Comparison of ENCODE assay signal across 14 mouse cellular contexts in genomic region chr11:87579713-87580112, GRCm38 (mm10). TPM values are rescaled to one million over a fixed set of nuclear protein-coding genes. Genes with fewer than 3 reads are reported as not detected.
DNase-seq lines count a peak whose midpoint lies in the region; ATAC-seq and TF ChIP-seq lines count a peak whose summit lies in the region.
"Had no signal": no experiment of that assay in that cellular context is flagged by ENCODE, and none has a peak within 500 bp of the region (broad histone marks: within the 10 kb centered on the region; RNA-seq: fewer than 3 reads in every experiment).

No protein-coding gene starts in this region.

- no peaks in the 10 kb centered on the region for H3K27me3 ChIP-seq in heart, adult 2 months (ENCODE audit: control insufficient read depth, insufficient read depth, low read length)
- no peaks in the 10 kb centered on the region; the same call in 1 of the 2 replicates for H3K27me3 ChIP-seq in liver, embryonic 13.5 days
- H3K27me3 ChIP-seq in midbrain, embryonic 15.5 days (replicated peaks): no peaks in the 10 kb centered on the region
- H3K27me3 ChIP-seq in forebrain, embryonic 13.5 days: peaks cover 11% of the 10 kb centered on the region; the same call in 1 of the 2 replicates
- H3K27me3 ChIP-seq: Patski had no signal

- peak overlapping the region; percentile 96 for H3K4me3 ChIP-seq in heart, adult 2 months
- H3K4me3 ChIP-seq in layer of hippocampus, adult 2 months: peak overlapping the region; percentile 91
- no peak overlapping the region for H3K4me3 ChIP-seq in liver, embryonic 13.5 days (replicated peaks)
- H3K4me3 ChIP-seq in midbrain, embryonic 15.5 days: no peak overlapping the region
- no peak overlapping the region for H3K4me3 ChIP-seq in forebrain, embryonic 13.5 days

- intact Hi-C loops in heart, adult 2 months (cut with DNase I): loop anchor here (5.0 kb wide), 1 partner anchor 57 kb away; no protein-coding TSS in a partner anchor
- intact Hi-C loops in heart, postnatal 10 days (cut with DNase I): loop anchor here (5.0 kb wide), 1 partner anchor 57 kb away; no protein-coding TSS in a partner anchor

- no peak for ATAC-seq in liver, embryonic 13.5 days (ENCODE audit: low read depth)
- no peak for ATAC-seq in midbrain, embryonic 15.5 days (replicated peaks)
- ATAC-seq in activated CD4-positive, CD25-positive, alpha-beta regulatory T cell, adult 4 months: no peak
- ATAC-seq in forebrain, embryonic 13.5 days: no peak
- ATAC-seq: Patski had no signal

- H3K27ac ChIP-seq in heart, adult 2 months: peak overlapping the region; percentile 97
- peak overlapping the region; percentile 94 for H3K27ac ChIP-seq in layer of hippocampus, adult 2 months
- 0 out of 2 replicates have a peak overlapping the region, but pooled peaks have one; percentile 20 for H3K27ac ChIP-seq in liver, embryonic 13.5 days
- H3K27ac ChIP-seq in midbrain, embryonic 15.5 days: 0 out of 2 replicates have a peak overlapping the region, but pooled peaks have one; percentile 2
- no peak overlapping the region for H3K27ac ChIP-seq in forebrain, embryonic 13.5 days

- TF ChIP-seq POLR2A in heart, adult 2 months (IDR thresholded peaks at IDR 0.05; ENCODE audit: insufficient read depth, low read depth, low read length): no peak

- H3K36me3 ChIP-seq in heart, adult 2 months (ENCODE audit: control insufficient read depth, insufficient read depth, low read length): peaks cover 5% of the 10 kb centered on the region; the same call in 1 of the 2 replicates
- no peaks in the 10 kb centered on the region for H3K36me3 ChIP-seq in liver, embryonic 13.5 days
- no peaks in the 10 kb centered on the region for H3K36me3 ChIP-seq in midbrain, embryonic 15.5 days (replicated peaks)
- no peaks in the 10 kb centered on the region for H3K36me3 ChIP-seq in forebrain, embryonic 13.5 days (ENCODE audit: poor library complexity, severe bottlenecking)

- H3K4me1 ChIP-seq in heart, adult 2 months (ENCODE audit: control insufficient read depth, insufficient read depth, low read length): peaks cover 30% of the 10 kb centered on the region
- H3K4me1 ChIP-seq in liver, embryonic 13.5 days (replicated peaks): peaks cover 24% of the 10 kb centered on the region
- H3K4me1 ChIP-seq in midbrain, embryonic 15.5 days: peaks cover 16% of the 10 kb centered on the region
- H3K4me1 ChIP-seq in forebrain, embryonic 13.5 days: peaks cover 15% of the 10 kb centered on the region

- H3K79me2 ChIP-seq in heart, adult 2 months (replicated peaks; ENCODE audit: control insufficient read depth, insufficient read depth, low read length): no peaks in the 10 kb centered on the region

- TF ChIP-seq CTCF in heart, adult 2 months (IDR thresholded peaks at IDR 0.05): no peak
- no peak for TF ChIP-seq CTCF in layer of hippocampus, adult 2 months (conservative IDR thresholded peaks at IDR 0.05)

- WGBS in heart, adult 2 months: 10% methylated on average over 1 of the region's 1 CpGs
- WGBS in liver, embryonic 13.5 days (ENCODE audit: insufficient replicate concordance): 42% methylated on average over 1 of the region's 1 CpGs
- 31% methylated on average over 1 of the region's 1 CpGs for WGBS in midbrain, embryonic 15.5 days
- 38% methylated on average over 1 of the region's 1 CpGs for WGBS in forebrain, embryonic 13.5 days

- H3K4me2 ChIP-seq in liver, embryonic 13.5 days: peak overlapping the region; percentile 87
- H3K4me2 ChIP-seq in midbrain, embryonic 15.5 days: no peak overlapping the region; the same call in 1 of the 2 replicates
- no peak overlapping the region for H3K4me2 ChIP-seq in forebrain, embryonic 13.5 days

- H3K9me3 ChIP-seq in liver, embryonic 13.5 days (replicated peaks): no peaks in the 10 kb centered on the region
- H3K9me3 ChIP-seq in midbrain, embryonic 15.5 days: no peaks in the 10 kb centered on the region
- no peaks in the 10 kb centered on the region for H3K9me3 ChIP-seq in forebrain, embryonic 13.5 days (replicated peaks)

- DNase-seq in heart, adult 2 months: no peak
- no peak for DNase-seq in heart, postnatal 10 days
- no peak for DNase-seq in layer of hippocampus, adult 2 months (ENCODE audit: low spot score in 2 of 2)
- DNase-seq in layer of hippocampus, postnatal 10 days (ENCODE audit: low spot score in 2 of 2): no peak
- DNase-seq in liver, embryonic 13.5 days: no peak
- DNase-seq: right cerebral cortex, postnatal 25 days had no signal

- no peak for TF ChIP-seq EP300 in heart, adult 2 months (IDR thresholded peaks at IDR 0.05; ENCODE audit: insufficient read depth, low read depth, low read length)

- H3K9ac ChIP-seq in heart, adult 2 months (ENCODE audit: low read depth, low read length): no peak overlapping the region
- peak overlapping the region; percentile 18; the same call in 1 of the 2 replicates for H3K9ac ChIP-seq in liver, embryonic 13.5 days
- H3K9ac ChIP-seq in midbrain, embryonic 15.5 days: no peak overlapping the region
- no peak overlapping the region for H3K9ac ChIP-seq in forebrain, embryonic 13.5 days

RNA-seq across cellular contexts. Expression of gene Sept4, which starts 11.0 kb away (rescaled TPM):
- 10 to 100 TPM; 36.7 to 38.6 TPM for total RNA-seq in heart, adult 2 months (2021)
- 39.9 and 54.4 TPM in 2 replicates for polyA plus RNA-seq in heart, adult 2 months (2012; rRNA removed)
- 10 to 100 TPM; 89.3 to 99.0 TPM for total RNA-seq in heart, postnatal 10 days (2021)
- total RNA-seq in layer of hippocampus, adult 2 months (2021): 100 to 1,000 TPM; 139 to 159 TPM
- total RNA-seq in layer of hippocampus, postnatal 10 days (2021): 10 to 100 TPM; 45.5 to 50.6 TPM
- 11.2 and 14.9 TPM in 2 replicates for polyA plus RNA-seq in liver, embryonic 13.5 days (2015; fragmentation: Nextera tagmentation; extraction: Ambion mirVana)
- 28.2 and 28.4 TPM in 2 replicates for polyA plus RNA-seq in midbrain, embryonic 15.5 days (2015; fragmentation: Nextera tagmentation; extraction: Ambion mirVana)
- 1 to 10 TPM in 1 of 2 experiments, under 1 TPM in 1; 0.49 to 2.5 TPM for polyA plus RNA-seq in activated CD4-positive, CD25-positive, alpha-beta regulatory T cell, adult 4 months (2017; shearing (Covaris generic))
- polyA plus RNA-seq in forebrain, embryonic 13.5 days (2015; fragmentation: Nextera tagmentation; extraction: Ambion mirVana): 12.0 and 13.4 TPM in 2 replicates

RNA-seq across cellular contexts. Expression of gene Mtmr4, which starts 12.2 kb away (rescaled TPM):
- 10 to 100 TPM; 24.7 to 27.8 TPM for total RNA-seq in heart, adult 2 months (2021)
- polyA plus RNA-seq in heart, adult 2 months (2012; rRNA removed): 7.9 and 19.0 TPM in 2 replicates
- total RNA-seq in heart, postnatal 10 days (2021): 10 to 100 TPM; 14.5 to 15.1 TPM
- total RNA-seq in layer of hippocampus, adult 2 months (2021): 10 to 100 TPM; 81.5 to 89.0 TPM
- 10 to 100 TPM; 82.7 to 84.6 TPM for total RNA-seq in layer of hippocampus, postnatal 10 days (2021)
- polyA plus RNA-seq in liver, embryonic 13.5 days (2015; fragmentation: Nextera tagmentation; extraction: Ambion mirVana): 9.4 and 12.2 TPM in 2 replicates
- 57.2 and 59.8 TPM in 2 replicates for polyA plus RNA-seq in midbrain, embryonic 15.5 days (2015; fragmentation: Nextera tagmentation; extraction: Ambion mirVana)
- polyA plus RNA-seq in activated CD4-positive, CD25-positive, alpha-beta regulatory T cell, adult 4 months (2017; shearing (Covaris generic)): 10 to 100 TPM; 10.2 to 11.1 TPM
- polyA plus RNA-seq in forebrain, embryonic 13.5 days (2015; fragmentation: Nextera tagmentation; extraction: Ambion mirVana): 49.2 and 54.6 TPM in 2 replicates

RNA-seq across cellular contexts. Expression of gene Gm11492, which starts 13.3 kb away (rescaled TPM):
- total RNA-seq in heart, adult 2 months (2021): not detected
- 0.04 TPM in 1 of 2 replicates, not detected in the other for polyA plus RNA-seq in heart, adult 2 months (2012; rRNA removed)
- not detected for total RNA-seq in heart, postnatal 10 days (2021)
- not detected for total RNA-seq in layer of hippocampus, adult 2 months (2021)
- not detected for total RNA-seq in layer of hippocampus, postnatal 10 days (2021)
- not detected in 2 replicates for polyA plus RNA-seq in liver, embryonic 13.5 days (2015; fragmentation: Nextera tagmentation; extraction: Ambion mirVana)
- polyA plus RNA-seq in midbrain, embryonic 15.5 days (2015; fragmentation: Nextera tagmentation; extraction: Ambion mirVana): not detected in 2 replicates
- polyA plus RNA-seq in activated CD4-positive, CD25-positive, alpha-beta regulatory T cell, adult 4 months (2017; shearing (Covaris generic)): not detected
- not detected in 2 replicates for polyA plus RNA-seq in forebrain, embryonic 13.5 days (2015; fragmentation: Nextera tagmentation; extraction: Ambion mirVana)
- total RNA-seq: common myeloid progenitor, adult 5-6 weeks had no signal
- polyA plus RNA-seq: C2C12; forebrain, embryonic 16.5 days; hindbrain, embryonic 11.5 days; Patski had no signal

RNA-seq across cellular contexts. Expression of gene Hsf5, which starts 37.3 kb away (rescaled TPM):
- total RNA-seq in heart, adult 2 months (2021): under 1 TPM in 1 of 2 experiments, not detected in 1; 0.05 TPM
- 0.02 and 0.06 TPM in 2 replicates for polyA plus RNA-seq in heart, adult 2 months (2012; rRNA removed)
- under 1 TPM; 0.05 to 0.14 TPM for total RNA-seq in heart, postnatal 10 days (2021)
- under 1 TPM; 0.56 to 0.90 TPM for total RNA-seq in layer of hippocampus, adult 2 months (2021)
- under 1 TPM; 0.51 to 0.87 TPM for total RNA-seq in layer of hippocampus, postnatal 10 days (2021)
- 0.03 TPM in 1 of 2 replicates, not detected in the other for polyA plus RNA-seq in liver, embryonic 13.5 days (2015; fragmentation: Nextera tagmentation; extraction: Ambion mirVana)
- polyA plus RNA-seq in midbrain, embryonic 15.5 days (2015; fragmentation: Nextera tagmentation; extraction: Ambion mirVana): 0.37 and 0.61 TPM in 2 replicates
- polyA plus RNA-seq in activated CD4-positive, CD25-positive, alpha-beta regulatory T cell, adult 4 months (2017; shearing (Covaris generic)): under 1 TPM in 1 of 2 experiments, not detected in 1; 0.11 TPM
- 0.27 and 0.53 TPM in 2 replicates for polyA plus RNA-seq in forebrain, embryonic 13.5 days (2015; fragmentation: Nextera tagmentation; extraction: Ambion mirVana)
- total RNA-seq: common myeloid progenitor, adult 5-6 weeks had no signal

Comparison
In these comparisons a context has a peak if more than half of its experiments do, and no peak if none do; other contexts are left out.
1. H3K4me3 ChIP-seq: peak in heart, adult 2 months (single experiment) and layer of hippocampus, adult 2 months (single experiment); none in liver, embryonic 13.5 days (single experiment), midbrain, embryonic 15.5 days (single experiment) and forebrain, embryonic 13.5 days (single experiment).